Mouse (Mus musculus) left cerebral cortex, postnatal 25 days (tissue): Measurements from ENCODE around the gene Ntrk1. TPM values are rescaled to one million over a fixed set of nuclear protein-coding genes. Genes with fewer than 3 reads are reported as not detected.
A peak's percentile ranks its signal among the peaks of the same experiment; 100 is the strongest.

Experiments used
- DNase-seq, 2 experiments: peaks; one replicate each; pipeline ENCODE4 v3.0.0; 2022; ENCODE audit warnings: low spot score in 2 of 2, mixed read lengths in 1 of 2
- intact Hi-C: fragments of 180-260 bp; cut with DNase I; formaldehyde crosslinking; loops from one replicate; pipeline ENCODE4 v1.15.1; 2025
- total RNA-seq, 2 experiments: library from RNA; stranded (reverse); gene quantifications; 2 replicates each; pipeline ENCODE4 v1.2.3; 2021

Gene Ntrk1
- total RNA-seq, 2 experiments from 2014 or later: 0.21 to 1.7 TPM

GRCm38 (mm10) chr3:87763202-87763601 lies 31.8 kb downstream of the Ntrk1 start:
- intact Hi-C loops: no loop called here
- DNase-seq: no peak

DNA sequence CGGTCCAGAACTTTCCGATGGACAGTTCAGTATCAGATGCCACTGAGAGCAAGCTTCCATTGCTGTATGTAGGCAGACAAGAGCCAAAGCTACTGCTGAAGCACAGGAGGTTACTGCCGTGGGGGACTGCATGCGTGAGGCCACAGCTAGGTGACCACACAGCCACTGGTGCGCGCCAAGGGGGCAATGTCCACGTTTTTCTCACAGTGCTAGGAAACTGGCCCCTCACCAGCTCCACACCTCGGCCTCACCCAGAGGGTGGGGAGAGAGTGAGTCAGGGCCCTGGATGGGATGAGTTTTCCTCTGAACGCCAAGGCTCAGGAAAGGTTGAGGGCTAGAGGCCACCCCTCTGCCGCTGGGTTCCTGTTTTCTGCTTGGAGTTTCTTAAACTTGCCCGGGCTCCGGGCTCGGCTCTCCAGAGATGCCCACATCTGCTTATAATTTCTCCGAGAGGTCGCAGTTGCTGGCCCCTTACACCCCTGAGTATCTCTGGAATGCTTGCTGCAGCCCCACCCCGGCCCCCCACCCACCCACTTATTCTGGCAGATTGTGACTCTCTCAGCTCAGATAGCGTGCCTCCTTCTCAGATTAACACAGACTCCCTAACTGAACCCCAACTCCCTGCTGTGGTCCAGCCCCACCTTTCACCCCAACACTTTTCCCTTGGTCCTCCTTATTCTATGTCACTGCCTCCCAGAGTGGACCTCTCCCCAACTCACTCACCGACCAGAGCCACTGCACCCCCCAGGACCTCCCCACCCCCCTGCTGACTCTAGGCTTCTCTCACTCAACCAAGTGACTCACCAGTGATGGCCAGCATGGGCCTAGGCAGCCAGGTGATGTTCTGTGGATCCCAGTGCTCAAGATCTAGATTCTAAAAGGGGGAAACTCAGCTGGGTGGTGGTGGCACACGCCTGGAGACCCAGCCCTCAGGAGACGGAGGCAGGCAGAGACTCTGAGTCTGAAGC lies 33.3 kb downstream of the Ntrk1 start:
- no peak for DNase-seq
- intact Hi-C loops: no loop called here

GRCm38 (mm10) chr3:87758641-87759040 lies 36.3 kb downstream of the Ntrk1 start:
- DNase-seq: no peak
- intact Hi-C loops: no loop called here

DNA sequence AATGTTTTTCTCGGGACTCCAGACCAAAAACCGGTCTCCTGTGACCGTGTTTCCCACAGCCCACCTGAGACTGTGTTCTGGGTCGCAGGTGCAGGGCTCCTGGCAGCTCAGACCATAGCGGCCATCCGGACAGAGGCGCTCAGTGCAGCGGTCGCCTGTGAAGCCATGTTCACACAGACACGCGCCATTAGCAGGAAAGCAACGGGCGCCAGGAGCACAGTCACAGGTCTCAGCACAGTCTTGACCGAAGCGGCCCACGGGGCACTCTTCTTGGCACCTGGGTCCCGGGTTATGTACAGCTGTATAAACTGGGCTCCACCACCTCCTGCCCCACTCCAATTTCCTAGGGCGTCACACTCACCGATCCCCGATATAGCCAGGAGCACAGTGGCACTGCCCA lies 38.5 kb downstream of the Ntrk1 start:
- intact Hi-C loops: loop anchor here (1.0 to 2.0 kb wide), 2 partner anchors 13 to 60 kb away; no protein-coding TSS in a partner anchor

GRCm38 (mm10) chr3:87755964-87756363 lies 39.0 kb downstream of the Ntrk1 start:
- peak; percentile 82 to 86 for DNase-seq
- intact Hi-C loops: loop anchor here (1.0 to 2.0 kb wide), 2 partner anchors 13 to 61 kb away; no protein-coding TSS in a partner anchor

More for the DNA sequence above, 38.5 kb downstream of the Ntrk1 start:
- DNase-seq: no peak

GRCm38 (mm10) chr3:87753829-87754228 lies 41.1 kb downstream of the Ntrk1 start:
- intact Hi-C loops: no loop called here

DNA sequence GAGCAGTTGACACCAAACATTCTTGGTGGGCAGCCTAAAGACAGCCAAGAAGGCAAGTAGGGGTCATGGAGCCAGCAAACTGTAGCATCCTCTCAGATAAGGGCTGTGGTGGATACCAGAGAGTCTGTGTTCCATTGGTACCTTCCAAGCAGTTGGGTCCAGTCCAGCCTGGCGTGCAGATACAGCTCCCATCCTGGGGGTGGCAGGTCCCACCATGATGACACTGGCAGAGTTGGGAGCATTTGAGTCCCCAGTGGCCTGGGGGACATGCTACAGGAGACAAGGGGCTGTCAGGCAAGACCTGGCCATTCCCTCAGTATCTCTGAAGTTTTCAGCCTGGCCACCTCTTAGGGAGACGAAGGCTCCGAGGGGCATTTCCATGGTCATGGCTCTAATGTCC lies 42.4 kb downstream of the Ntrk1 start:
- intact Hi-C loops: no loop called here
- DNase-seq: no peak

More at GRCm38 (mm10) chr3:87753829-87754228, 41.1 kb downstream of the Ntrk1 start:
- no peak for DNase-seq

GRCm38 (mm10) chr3:87749977-87750376 lies 45.0 kb downstream of the Ntrk1 start:
- intact Hi-C loops: no loop called here

DNA sequence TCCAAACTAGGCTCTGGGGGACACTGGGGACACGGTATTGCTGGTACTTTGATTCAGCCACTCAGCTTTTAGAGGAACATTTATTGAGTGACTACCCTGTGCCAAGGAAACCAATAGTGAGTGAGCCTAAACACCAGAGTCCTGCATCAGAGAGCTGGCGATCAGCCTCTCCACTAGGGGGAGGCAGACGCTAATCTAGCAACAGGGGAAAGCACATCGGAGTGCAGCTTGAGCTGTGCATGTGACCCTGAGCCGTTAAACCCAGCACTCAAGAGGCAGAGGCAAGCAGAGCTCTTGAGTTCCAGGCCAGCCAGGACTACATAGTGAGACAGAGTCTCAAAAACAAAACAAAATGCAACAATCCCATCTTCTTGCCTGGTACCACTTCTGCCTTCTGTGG lies 45.9 kb downstream of the Ntrk1 start:
- peak; percentile 53 to 68 for DNase-seq
- intact Hi-C loops: no loop called here

More at GRCm38 (mm10) chr3:87749977-87750376, 45.0 kb downstream of the Ntrk1 start:
- no peak for DNase-seq

- intact Hi-C loops: no loop called here
- no peak for DNase-seq
Measured at GRCm38 (mm10) chr3:87748431-87748830, 46.5 kb downstream of the Ntrk1 start, which contains the start of gene Lrrc71. Gene Lrrc71, minus strand, starts transcription at chr3:87748625.

GRCm38 (mm10) chr3:87745036-87745659 lies 49.8 kb downstream of the Ntrk1 start:
- intact Hi-C loops: no loop called here
- no peak for DNase-seq

DNA sequence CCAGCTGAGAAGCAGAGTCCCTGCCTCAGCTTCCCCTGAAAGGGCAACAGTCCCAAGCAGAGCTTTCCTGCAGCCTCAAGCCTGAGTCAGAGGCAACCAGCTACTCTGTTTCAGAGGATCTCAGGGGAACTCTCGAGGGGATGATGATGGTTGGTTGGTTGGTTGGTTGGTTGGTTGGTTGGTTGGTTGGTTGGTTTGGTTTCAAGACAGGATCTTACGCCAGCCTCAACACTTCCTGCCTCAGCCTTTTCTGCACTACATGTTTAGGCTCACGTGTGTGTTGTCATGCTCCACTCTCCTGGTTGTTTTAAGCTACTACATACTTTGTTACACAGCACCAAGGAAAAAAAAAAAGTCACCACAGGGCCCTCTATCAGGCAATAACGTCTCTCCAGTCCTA lies 51.0 kb downstream of the Ntrk1 start:
- DNase-seq: no peak
- intact Hi-C loops: no loop called here

GRCm38 (mm10) chr3:87742735-87743134 lies 52.2 kb downstream of the Ntrk1 start:
- DNase-seq: no peak
- intact Hi-C loops: no loop called here

GRCm38 (mm10) chr3:87742013-87742412 lies 52.9 kb downstream of the Ntrk1 start:
- intact Hi-C loops: no loop called here
- no peak for DNase-seq

- intact Hi-C loops: no loop called here
- no peak for DNase-seq
Measured at GRCm38 (mm10) chr3:87738906-87739305, 56.1 kb downstream of the Ntrk1 start.

DNA sequence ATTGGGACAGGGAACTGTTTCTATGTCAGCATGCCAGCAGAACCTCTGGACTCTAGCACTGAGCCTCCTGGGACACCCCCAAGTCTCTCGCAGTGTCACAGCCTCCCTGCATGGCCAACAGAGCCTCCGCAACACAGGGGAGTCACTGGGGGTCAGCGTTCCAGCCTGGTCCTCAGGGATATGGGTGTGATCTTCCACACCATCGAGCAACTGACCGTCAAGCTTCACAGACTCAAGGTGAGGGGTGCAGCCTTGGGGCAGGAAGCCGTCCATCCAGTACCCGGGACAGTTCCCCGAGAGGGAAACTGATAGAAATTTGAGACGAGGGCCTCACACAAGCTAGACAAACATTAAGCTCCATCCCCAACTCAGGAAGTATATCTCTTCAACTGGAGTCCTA lies 59.6 kb downstream of the Ntrk1 start:
- intact Hi-C loops: no loop called here
- no peak for DNase-seq

- intact Hi-C loops: no loop called here
- no peak for DNase-seq
Measured at GRCm38 (mm10) chr3:87733984-87734761, 60.8 kb downstream of the Ntrk1 start.

- intact Hi-C loops: no loop called here
- no peak for DNase-seq
Measured at GRCm38 (mm10) chr3:87733098-87733497, 61.9 kb downstream of the Ntrk1 start.

DNA sequence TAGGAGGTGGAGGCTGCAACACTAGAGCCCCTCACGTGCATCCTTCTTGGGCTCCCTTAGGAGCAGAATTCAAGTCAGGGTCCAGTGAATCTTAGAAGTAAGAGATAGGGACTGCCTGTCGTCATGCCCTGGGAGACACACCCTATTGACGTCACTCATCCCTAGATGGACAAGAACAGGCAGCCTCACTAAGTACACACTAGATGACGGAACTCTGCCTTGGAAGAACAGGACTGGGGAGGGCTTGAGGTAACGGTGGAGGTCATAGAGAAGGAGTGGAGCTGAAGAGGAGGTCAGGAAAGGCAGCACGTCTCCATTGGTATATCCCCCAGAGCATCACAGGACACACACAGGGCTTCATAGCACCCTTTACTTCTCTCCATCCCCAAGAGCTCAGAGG lies 66.3 kb downstream of the Ntrk1 start:
- DNase-seq: no peak
- intact Hi-C loops: no loop called here
